Mouse (Mus musculus) neural tube, embryonic 13.5 days (tissue): ENCODE results near the gene Emilin2. TPM values are rescaled to one million over a fixed set of nuclear protein-coding genes. Genes with fewer than 3 reads are reported as not detected.

Source experiments
- ATAC-seq: fragments of 200-750 bp; cut with Nextera tagmentation; 2 replicates; pipeline ENCODE4 v1.8.0; 2017; ENCODE audit warnings: low read depth, mild to moderate bottlenecking, moderate TSS enrichment, moderate library complexity
- H3K27ac ChIP-seq: fragments of 300-500 bp; sonication (generic); replicated peaks from 2 replicates; pipeline ENCODE4 v1.5.1; 2015; ENCODE audit warnings: moderate library complexity, mild to moderate bottlenecking, inconsistent platforms
- H3K27me3 ChIP-seq: fragments of 300-500 bp; sonication (generic); 2 replicates; pipeline ENCODE4 v1.6.1; 2015; ENCODE audit warnings: mild to moderate bottlenecking, inconsistent platforms
- H3K36me3 ChIP-seq: fragments of 300-500 bp; sonication (generic); 2 replicates; pipeline ENCODE4 v1.6.1; 2015; ENCODE audit warnings: mild to moderate bottlenecking, inconsistent platforms
- H3K4me1 ChIP-seq: fragments of 300-500 bp; sonication (generic); replicated peaks from 2 replicates; pipeline ENCODE4 v1.6.1; 2015; ENCODE audit warnings: inconsistent platforms
- H3K4me2 ChIP-seq: fragments of 300-500 bp; sonication (generic); 2 replicates; pipeline ENCODE4 v1.6.1; 2015; ENCODE audit warnings: inconsistent platforms, mild to moderate bottlenecking, moderate library complexity
- H3K4me3 ChIP-seq: fragments of 300-500 bp; sonication (generic); 2 replicates; pipeline ENCODE4 v1.5.1; 2015; ENCODE audit warnings: mild to moderate bottlenecking, inconsistent platforms
- H3K9ac ChIP-seq: fragments of 300-500 bp; sonication (generic); 2 replicates; pipeline ENCODE4 v1.6.1; 2015; ENCODE audit warnings: moderate library complexity, mild to moderate bottlenecking, inconsistent platforms
- H3K9me3 ChIP-seq: fragments of 300-500 bp; sonication (generic); 2 replicates; pipeline ENCODE4 v1.6.1; 2016; ENCODE audit warnings: inconsistent platforms
- WGBS: fragments of 180-500 bp; shearing (Covaris S2); methylation state at CpG from one replicate; pipeline ENCODE4 v1.1.7; 2015; 5-methylcytosine and 5-hydroxymethylcytosine counted together
- polyA plus RNA-seq: library from polyadenylated mRNA; unstranded; fragments of >200 nt; fragmentation: Nextera tagmentation; extraction: Ambion mirVana; gene quantifications from 2 replicates; pipeline ENCODE4 v1.2.1, GENCODE M21; 2015

Emilin2 gene
- polyA plus RNA-seq, 1 experiment from 2014 or later = 2.0 TPM

DNA sequence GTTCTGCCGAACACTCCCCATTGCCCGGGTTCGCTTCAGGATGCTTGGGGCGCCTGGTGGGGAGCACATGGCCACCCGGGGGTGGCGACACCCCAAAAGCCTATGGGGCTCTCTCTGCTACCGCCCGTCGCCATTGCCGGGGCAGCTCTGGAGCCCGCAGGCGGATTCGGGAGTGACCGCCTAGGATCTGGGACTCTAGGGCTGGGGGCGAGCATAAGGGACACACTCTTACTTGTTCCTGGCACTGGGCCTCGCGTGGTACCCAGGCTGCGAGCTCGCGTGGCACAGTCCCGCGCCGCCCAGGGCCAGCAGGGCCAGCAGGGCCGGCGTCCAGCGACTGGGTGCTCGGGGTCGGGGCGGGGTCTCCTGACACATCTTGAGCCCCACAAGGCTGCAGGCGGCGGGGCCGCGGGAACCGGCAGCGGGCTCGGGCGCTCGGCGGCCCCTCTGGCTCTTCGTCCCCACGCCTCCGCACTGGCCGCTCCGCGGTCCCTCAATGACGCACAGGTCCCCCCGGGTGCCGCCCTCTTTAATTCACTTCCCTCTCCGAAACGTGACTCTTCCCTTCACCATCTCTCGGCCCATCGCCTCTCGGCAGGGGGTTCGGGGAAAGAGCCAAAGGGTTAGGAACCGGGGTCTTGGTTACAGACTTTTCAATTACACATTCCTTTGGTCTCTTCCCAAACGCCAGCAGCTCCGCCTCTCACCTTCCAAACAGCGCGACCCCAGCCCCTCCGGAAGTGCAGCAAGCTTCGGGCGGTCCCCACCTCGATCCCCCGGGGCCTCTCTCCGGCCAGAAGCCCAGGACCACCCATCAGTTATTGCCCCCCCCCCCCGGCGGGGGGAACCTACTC lies 1.1 kb downstream of the Emilin2 start:
- WGBS = under 1% methylated on average over 67 of the region's 67 CpGs
- Histone ChIP-seq H3K27ac (no peak overlapping the region), H3K4me2 (peak overlapping the region; percentile 100), H3K27me3 (peaks cover 33% of the 10 kb centered on the region), H3K4me1 (peaks cover 30% of the 10 kb centered on the region), H3K9me3 (no peaks in the 10 kb centered on the region), H3K36me3 (no peaks in the 10 kb centered on the region), H3K9ac (peak overlapping the region; percentile 76), H3K4me3 (peak overlapping the region; percentile 64)
- ATAC-seq = peak; percentile 57; the same call in 1 of the 2 replicates

DNA sequence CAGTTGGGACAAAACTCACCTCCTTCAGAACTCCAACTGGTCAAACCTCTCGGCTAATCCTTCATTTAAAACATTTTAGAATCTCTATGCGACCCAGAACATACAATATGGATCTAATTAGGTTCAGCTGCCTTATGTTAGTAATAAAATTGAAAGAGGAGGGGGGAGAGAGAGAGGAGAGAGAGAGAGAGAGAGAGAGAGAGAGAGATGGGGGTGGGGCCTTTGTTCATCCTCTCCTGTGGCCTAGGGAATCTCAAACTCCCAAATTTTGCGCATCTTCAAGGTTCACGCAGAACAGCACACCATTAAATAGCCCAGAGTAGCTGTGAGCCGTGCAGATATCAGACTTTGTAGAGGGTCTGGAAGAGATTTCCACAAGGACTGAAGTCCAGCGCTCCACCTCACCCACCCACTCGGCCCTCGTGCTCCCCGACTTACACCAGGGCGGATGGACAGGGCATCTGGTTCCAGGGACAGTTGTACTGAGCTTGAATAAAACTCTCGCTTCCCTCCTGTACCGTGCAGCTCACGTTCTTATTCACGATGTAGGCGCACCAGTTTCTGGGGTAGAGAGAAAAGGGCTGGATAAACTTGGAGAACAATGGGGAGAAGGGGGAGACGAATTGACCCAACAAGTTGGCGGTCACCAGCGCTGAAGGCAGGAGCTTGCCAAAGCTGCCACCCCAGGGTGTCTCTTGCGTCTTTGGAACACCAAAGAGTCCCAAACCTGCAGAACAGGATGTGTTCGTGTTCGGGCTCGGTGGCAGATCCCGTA lies 1.9 kb downstream of the Emilin2 start:
- no peaks in the 10 kb centered on the region for H3K36me3 ChIP-seq
- peak; percentile 26; the same call in 1 of the 2 replicates for ATAC-seq
- peaks cover 30% of the 10 kb centered on the region for H3K4me1 ChIP-seq
- 4% methylated on average over 23 of the region's 23 CpGs for WGBS
- peak overlapping the region; percentile 100 for H3K4me2 ChIP-seq
- no peaks in the 10 kb centered on the region for H3K9me3 ChIP-seq
- no peak overlapping the region for H3K27ac ChIP-seq
- H3K4me3 ChIP-seq = peak overlapping the region; percentile 64
- peak overlapping the region; percentile 76 for H3K9ac ChIP-seq
- H3K27me3 ChIP-seq = peaks cover 33% of the 10 kb centered on the region

DNA sequence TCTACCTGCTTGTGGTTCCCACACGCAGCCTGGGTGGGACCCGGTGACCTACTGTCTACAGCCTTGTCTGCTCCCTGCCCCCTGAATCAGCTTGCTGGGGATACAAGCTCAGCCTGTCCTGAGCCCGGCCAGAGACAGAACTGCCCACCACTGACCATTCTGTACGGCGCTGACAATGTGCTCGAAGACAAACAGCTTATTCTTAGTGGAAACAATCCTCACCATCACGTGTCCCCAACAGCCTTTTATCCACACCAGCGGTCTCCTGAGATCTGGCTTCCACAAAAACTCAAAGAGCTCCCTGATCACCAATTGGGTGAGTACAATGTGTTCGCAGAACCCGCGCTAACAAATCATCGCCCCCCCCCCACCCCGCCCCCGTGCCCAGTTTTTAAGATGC lies 2.6 kb downstream of the Emilin2 start:
- ATAC-seq = no peak
- WGBS = 12% methylated on average over 14 of the region's 14 CpGs

DNA sequence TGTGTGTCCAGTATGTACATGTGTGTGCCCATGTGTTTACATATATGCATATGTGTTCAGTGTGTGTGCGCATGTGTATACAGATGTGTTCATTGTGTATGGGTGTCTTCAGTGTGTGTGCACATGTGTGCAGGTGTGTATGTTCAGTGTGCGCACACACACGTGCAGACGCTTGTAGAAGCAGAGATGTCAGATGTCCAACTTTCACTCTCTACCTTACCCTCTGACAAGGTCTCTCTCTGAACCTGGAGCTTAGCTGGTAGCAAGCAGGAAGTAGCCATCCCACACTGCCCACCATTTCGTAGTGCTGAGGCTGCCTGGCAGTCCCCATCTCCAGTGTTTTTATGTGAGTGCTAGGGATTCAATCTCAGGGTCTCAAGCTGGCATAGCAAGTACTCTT lies 3.5 kb downstream of the Emilin2 start:
- H3K36me3 ChIP-seq = no peaks in the 10 kb centered on the region
- H3K9ac ChIP-seq = no peak overlapping the region
- H3K4me1 ChIP-seq = peaks cover 30% of the 10 kb centered on the region
- H3K4me2 ChIP-seq = no peak overlapping the region
- H3K27ac ChIP-seq = no peak overlapping the region
- peaks cover 33% of the 10 kb centered on the region for H3K27me3 ChIP-seq
- no peak overlapping the region for H3K4me3 ChIP-seq
- ATAC-seq = no peak
- H3K9me3 ChIP-seq = no peaks in the 10 kb centered on the region
- WGBS = 94% methylated on average over 5 of the region's 5 CpGs

More for the DNA sequence above, 2.6 kb downstream of the Emilin2 start:
- Histone ChIP-seq H3K9ac (no peak overlapping the region), H3K27me3 (peaks cover 33% of the 10 kb centered on the region), H3K36me3 (no peaks in the 10 kb centered on the region), H3K4me2 (peak overlapping the region; percentile 100), H3K4me1 (peaks cover 30% of the 10 kb centered on the region), H3K4me3 (no peak overlapping the region), H3K9me3 (no peaks in the 10 kb centered on the region), H3K27ac (no peak overlapping the region)

DNA sequence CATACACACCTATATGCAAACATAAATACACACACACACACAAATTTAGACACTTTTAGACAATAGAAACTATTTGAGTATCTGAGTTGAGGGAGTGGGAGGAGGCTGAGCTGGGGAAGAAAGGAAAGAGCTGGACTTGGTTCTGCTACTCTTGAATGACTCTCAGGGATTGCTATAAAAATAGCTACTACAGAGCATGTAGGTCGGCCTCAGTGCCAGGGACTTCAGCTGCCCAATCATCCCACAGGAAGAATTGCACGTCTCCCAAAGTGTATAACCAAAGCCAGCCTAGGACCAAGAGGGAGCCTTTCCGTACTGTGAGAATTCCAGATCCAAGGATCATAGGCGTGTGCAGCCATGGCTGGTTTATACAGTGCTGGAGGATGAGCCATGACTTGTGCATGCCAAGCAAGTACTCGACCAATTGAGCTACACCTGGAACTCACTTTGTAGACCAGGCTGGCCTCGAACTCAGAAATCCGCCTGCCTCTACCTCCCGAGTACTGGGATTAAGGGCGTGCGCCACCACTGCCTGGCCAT lies 4.5 kb downstream of the Emilin2 start:
- Histone ChIP-seq H3K27ac (no peak overlapping the region), H3K9me3 (no peaks in the 10 kb centered on the region), H3K9ac (no peak overlapping the region), H3K4me2 (no peak overlapping the region), H3K4me3 (no peak overlapping the region), H3K27me3 (peaks cover 28% of the 10 kb centered on the region), H3K4me1 (peaks cover 30% of the 10 kb centered on the region), H3K36me3 (no peaks in the 10 kb centered on the region)
- WGBS = 88% methylated on average over 10 of the region's 10 CpGs
- no peak for ATAC-seq

DNA sequence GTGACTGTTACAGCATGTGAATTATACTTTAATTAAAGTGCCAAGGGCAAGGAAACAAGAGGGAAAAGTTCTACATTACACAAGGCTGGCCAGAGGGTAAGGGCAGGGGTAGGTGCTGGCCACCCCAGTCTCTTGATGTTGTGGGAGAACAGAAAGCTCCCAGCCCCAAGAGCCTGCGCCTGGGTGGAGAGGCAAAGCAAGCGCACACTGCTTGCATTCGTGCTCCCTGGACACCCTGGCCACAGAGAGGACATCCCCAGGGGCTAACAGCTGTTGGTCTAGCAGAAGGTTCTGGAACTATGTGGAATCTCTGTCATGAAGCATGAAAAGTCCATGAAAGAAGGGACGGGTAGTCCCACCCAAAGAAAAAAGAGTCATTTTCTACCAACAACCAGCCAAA lies 5.1 kb downstream of the Emilin2 start:
- Histone ChIP-seq H3K36me3 (no peaks in the 10 kb centered on the region), H3K4me2 (no peak overlapping the region), H3K9me3 (no peaks in the 10 kb centered on the region), H3K27ac (no peak overlapping the region), H3K9ac (no peak overlapping the region), H3K27me3 (peaks cover 22% of the 10 kb centered on the region), H3K4me3 (no peak overlapping the region), H3K4me1 (peaks cover 30% of the 10 kb centered on the region)
- ATAC-seq = no peak
- 87% methylated on average over 4 of the region's 4 CpGs for WGBS

DNA sequence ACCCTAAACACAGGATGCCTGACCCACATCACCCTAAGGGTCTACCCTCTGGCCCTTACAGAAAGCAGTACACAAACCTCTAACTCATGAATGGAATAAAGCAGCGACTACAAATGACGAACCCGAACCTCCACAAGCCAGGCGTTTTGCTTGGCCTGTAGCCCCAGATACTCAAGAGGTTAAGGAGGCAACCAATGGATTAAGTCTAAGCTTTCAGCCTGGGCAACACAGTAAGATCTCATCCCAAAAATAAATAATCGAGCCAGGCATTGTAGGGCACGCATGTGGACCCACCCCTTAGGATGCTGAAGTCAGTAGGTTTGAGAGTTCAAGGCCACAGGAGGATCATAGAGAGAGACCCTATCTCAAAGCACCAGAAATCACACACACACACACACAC lies 5.7 kb downstream of the Emilin2 start:
- Histone ChIP-seq H3K36me3 (no peaks in the 10 kb centered on the region), H3K9me3 (no peaks in the 10 kb centered on the region), H3K4me1 (peaks cover 24% of the 10 kb centered on the region), H3K4me2 (no peak overlapping the region), H3K4me3 (no peak overlapping the region), H3K27me3 (peaks cover 16% of the 10 kb centered on the region), H3K9ac (no peak overlapping the region), H3K27ac (no peak overlapping the region)
- WGBS = 90% methylated on average over 6 of the region's 6 CpGs
- ATAC-seq = no peak

DNA sequence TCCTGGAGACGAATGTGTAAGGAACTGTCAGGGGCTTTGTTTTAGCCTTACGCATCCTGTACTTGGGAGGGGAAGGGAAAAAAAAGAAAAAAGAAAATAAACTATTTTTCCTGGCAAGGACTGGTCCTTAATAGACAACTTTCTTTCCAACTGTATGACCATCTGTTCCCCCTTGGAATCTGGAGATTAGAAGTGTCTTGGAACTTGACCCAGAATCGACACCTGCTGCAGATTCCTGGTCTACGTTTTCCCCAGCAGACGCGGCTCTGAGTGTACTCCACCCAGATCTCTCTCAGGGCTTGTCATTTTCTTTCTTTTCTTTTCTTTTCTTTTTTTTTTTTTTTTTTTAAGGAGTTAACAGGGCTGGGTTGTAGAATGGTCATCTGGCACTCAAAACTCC lies 8.3 kb downstream of the Emilin2 start:
- Histone ChIP-seq H3K9ac (no peak overlapping the region), H3K27me3 (no peaks in the 10 kb centered on the region), H3K4me3 (no peak overlapping the region), H3K9me3 (no peaks in the 10 kb centered on the region), H3K27ac (no peak overlapping the region), H3K36me3 (no peaks in the 10 kb centered on the region), H3K4me2 (no peak overlapping the region), H3K4me1 (no peaks in the 10 kb centered on the region)
- ATAC-seq = no peak
- WGBS = 85% methylated on average over 6 of the region's 6 CpGs

DNA sequence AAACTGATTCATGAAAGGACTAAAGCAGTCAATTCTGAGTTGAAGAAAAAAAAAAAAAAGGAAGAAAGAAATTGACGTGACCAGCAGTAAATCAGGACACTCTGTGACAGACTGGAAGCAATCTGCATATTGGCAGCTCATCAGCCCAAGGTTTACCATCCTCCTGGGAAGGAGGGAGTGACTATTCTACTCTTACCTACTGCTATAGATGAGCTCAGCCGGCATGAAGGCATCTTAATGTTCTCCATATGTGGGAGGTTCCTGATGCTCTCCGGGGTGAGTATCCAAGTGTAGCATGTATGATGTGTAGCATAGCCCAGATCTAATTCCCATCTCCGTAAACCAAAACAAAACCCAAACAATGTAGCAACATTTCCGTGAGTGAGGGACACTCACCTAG lies 10.4 kb downstream of the Emilin2 start:
- 63% methylated on average over 5 of the region's 5 CpGs for WGBS

DNA sequence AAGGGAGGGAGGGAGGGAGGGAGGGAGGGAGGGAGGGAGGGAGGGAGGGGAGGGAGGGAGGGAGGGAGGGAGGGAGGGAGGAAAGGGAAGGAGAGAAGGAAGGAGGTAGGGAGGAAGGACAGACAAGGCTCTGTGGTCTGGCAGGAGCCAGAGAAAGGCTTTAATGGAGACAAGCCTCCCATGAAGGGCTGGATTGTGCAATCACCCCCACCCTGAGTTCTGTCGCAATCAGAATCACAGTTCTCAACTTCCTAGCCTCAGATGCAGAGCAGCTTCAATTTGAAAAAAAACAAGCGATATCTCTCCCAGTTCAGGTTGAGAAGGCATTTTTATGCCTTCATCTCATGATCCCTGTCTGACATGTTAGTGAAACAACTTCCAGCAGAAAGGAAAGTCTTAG lies 11.4 kb downstream of the Emilin2 start:
- Histone ChIP-seq H3K27ac (no peak overlapping the region), H3K4me2 (no peak overlapping the region), H3K9me3 (no peaks in the 10 kb centered on the region), H3K36me3 (no peaks in the 10 kb centered on the region), H3K4me1 (no peaks in the 10 kb centered on the region), H3K9ac (no peak overlapping the region), H3K27me3 (no peaks in the 10 kb centered on the region), H3K4me3 (no peak overlapping the region)
- no peak for ATAC-seq
- 92% methylated on average over 2 of the region's 2 CpGs for WGBS

More for the DNA sequence above, 10.4 kb downstream of the Emilin2 start:
- Histone ChIP-seq H3K36me3 (no peaks in the 10 kb centered on the region), H3K27me3 (no peaks in the 10 kb centered on the region), H3K27ac (no peak overlapping the region), H3K9me3 (no peaks in the 10 kb centered on the region), H3K4me2 (no peak overlapping the region), H3K9ac (no peak overlapping the region), H3K4me3 (no peak overlapping the region), H3K4me1 (no peaks in the 10 kb centered on the region)
- no peak for ATAC-seq

DNA sequence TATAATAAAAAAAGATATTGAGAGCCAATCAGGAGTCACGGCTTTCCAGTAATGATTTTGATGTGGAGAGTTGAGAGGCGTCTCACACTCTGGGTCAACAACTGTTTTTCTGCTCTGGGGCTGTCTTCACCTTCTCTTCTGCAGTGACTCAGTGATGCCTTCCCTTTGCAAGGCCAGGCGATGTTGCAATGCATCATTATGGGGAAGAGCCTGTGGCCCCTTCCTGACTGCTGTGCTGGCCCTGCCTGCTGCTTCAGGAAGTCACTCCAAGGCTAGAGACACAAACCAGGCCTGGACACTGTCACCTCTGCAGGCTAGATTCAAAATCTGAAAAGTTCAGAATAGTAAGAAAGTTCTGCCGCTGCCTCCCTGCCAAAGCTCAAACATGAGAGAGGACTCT lies 11.9 kb downstream of the Emilin2 start:
- ATAC-seq = no peak
- Histone ChIP-seq H3K27ac (no peak overlapping the region), H3K4me1 (no peaks in the 10 kb centered on the region), H3K9ac (no peak overlapping the region), H3K27me3 (no peaks in the 10 kb centered on the region), H3K4me2 (no peak overlapping the region), H3K9me3 (no peaks in the 10 kb centered on the region), H3K36me3 (no peaks in the 10 kb centered on the region), H3K4me3 (no peak overlapping the region)
- 93% methylated on average over 4 of the region's 4 CpGs for WGBS

DNA sequence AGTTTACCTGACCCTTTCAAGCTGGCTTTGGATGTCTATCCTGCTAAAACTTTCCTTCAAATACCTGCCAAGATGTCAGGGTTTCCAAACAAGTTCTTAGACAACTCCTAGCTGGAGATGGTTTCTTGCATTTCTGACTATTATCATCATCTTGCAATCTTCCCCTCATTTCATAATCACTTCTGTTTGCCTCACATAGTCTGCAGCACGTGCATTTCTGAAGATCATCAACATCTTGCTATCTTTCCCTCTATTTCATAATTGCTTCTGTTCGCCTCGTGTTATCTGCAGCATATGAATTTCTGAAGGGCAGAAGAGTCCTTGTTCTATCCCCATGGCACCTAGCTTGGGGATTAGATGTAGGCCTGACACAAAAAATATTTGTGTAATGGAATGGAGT lies 17.2 kb downstream of the Emilin2 start:
- no peak for ATAC-seq
- WGBS = 86% methylated on average over 3 of the region's 3 CpGs
- H3K9me3 ChIP-seq = no peaks in the 10 kb centered on the region
- no peak overlapping the region for H3K27ac ChIP-seq
- no peak overlapping the region for H3K4me3 ChIP-seq
- no peaks in the 10 kb centered on the region for H3K36me3 ChIP-seq
- no peak overlapping the region for H3K9ac ChIP-seq
- H3K27me3 ChIP-seq = no peaks in the 10 kb centered on the region
- H3K4me2 ChIP-seq = no peak overlapping the region
- H3K4me1 ChIP-seq = no peaks in the 10 kb centered on the region
